Mouse (Mus musculus): ENCODE measurements around the gene Gpr132.

- TF ChIP-seq CTCF (IDR thresholded peaks at IDR 0.05; ENCODE audit: borderline replicate concordance, control insufficient read depth, extremely low read depth, insufficient read depth, low read length, poor library complexity) (no peak), POLR2A (IDR thresholded peaks at IDR 0.05; ENCODE audit: control insufficient read depth, extremely low read depth, insufficient read depth, low read length, poor library complexity) (no peak)
Observed at GRCm38 (mm10) chr12:112804046-112804445, 64.0 kb downstream of the Gpr132 start.

Measured in thymus, adult 2 months (tissue).